Mouse (Mus musculus) heart, postnatal 0 days (tissue): ENCODE measurements at regions not wholly inside any gene's neighbourhood (a gene's known extent, or its start where the extent isn't known, plus 50 kb on each side); places are given as distances from the start of the nearest gene placed in this dataset.

Experiments
- CTCF ChIP-seq: IDR thresholded peaks from 2 replicates; pipeline ENCODE4 v1.5.1; 2016; ENCODE audit warnings: antibody characterized with exemption, control low read depth, low read depth
- EP300 ChIP-seq: IDR thresholded peaks from 2 replicates; pipeline ENCODE4 v1.6.1; 2016; ENCODE audit warnings: antibody characterized with exemption, low read depth

- no peak for TF ChIP-seq CTCF
- TF ChIP-seq EP300: no peak
Observed at GRCm38 (mm10) chr7:73303818-73304217, 71.5 kb upstream of the Rgma start.
